Mouse (Mus musculus): Measurements from ENCODE around the gene Grasp.

Gene Grasp

DNA sequence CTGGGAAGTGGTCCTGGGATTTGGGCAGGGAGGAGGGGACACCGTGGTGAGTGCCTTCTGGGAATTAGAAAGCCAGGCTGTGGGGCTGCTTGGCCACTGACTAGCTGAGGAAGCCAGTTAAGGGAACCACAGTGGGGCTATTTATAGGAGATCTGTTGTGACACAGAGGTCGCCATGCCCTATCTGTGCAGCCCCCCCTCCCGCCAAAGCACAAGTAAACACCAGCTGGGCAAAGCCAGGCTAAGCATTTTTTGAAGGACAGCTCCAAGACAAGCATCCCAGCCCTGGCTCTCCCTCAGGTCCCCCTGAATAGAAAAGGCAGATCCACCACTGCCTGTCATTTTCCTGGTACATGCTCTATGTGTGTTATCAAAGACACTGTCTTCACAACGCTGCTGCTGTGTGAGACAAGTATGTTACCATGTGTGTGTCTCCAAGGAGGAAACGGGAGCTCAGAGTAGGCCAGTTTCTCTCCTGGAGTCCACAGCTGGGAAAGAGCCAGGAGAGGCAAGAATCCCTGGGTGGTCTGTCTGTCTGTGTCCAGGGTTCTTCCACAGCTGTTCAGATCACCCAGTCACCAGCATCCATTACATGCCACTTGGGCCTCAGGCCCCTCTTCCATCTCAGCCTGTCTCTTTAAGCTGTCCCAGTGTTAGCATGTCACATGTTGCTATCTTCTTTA lies 24.2 kb downstream of the Grasp start:
- no peak for DNase-seq

DNA sequence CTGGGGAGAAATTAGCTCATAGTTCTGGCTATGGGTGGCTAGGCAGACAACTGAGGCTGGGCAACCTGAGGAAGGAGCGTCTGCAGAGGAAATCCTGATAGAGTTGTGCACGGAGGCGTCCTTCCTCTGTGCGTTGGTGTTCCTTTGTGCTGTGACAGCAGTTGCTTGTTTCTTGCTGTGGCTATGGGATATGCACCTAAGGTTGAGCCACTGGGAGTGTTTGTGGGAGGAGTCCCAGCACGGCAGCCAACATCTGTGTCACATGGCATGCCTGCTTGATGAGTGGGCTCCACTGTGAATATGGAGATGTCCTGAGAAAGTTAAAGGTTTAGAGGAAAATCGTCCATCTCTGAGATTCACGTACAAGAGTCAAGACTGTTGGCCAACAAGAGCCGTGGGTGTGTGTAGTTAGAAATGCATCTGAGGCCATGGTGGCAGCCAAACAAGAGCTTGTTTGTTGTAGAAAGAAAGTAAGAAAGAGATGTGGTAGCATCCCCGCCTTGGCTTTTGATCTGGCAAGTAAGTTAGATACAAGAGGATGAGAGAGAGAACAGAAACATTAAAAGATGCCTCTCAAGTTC lies 26.3 kb downstream of the Grasp start:
- DNase-seq: no peak

DNA sequence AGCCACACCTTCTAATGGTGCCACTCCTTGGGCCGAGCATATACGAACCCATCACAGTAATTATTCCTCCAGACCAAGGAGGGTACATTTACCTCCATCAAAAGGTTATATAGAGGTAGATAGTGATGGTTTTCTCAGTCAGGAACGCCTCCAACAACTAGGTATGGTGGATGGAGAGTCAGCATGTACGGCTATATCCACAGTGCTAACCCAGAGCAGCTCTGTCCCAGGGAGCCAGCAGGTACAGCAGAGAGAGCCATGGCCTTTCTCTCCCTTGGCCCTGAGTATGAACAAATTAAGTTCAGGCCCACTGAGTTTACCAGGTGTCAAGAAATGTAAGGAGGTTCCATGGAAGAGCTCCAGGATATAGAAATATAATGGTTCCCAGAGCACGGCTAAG lies 27.9 kb downstream of the Grasp start:
- DNase-seq: no peak

DNA sequence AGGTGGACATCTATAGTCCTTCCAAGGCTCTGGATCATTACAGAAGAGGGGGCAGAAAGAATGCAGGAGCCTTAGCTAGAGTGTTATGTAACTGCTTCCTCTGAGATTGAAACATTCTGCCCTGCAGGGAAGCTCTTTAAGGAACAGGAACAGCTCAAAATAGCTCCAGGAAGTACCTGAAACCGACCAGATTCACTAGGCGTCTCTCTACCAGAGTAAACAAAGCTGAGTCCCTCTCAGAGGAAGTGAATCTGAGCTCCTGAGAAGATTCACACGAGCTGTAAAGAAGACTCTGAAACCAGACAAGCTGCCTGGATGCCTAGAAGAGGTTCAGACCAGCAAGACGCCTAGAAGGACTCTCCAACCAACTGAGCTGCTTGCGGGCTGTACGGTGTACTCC lies 28.6 kb downstream of the Grasp start:
- no peak for DNase-seq

DNA sequence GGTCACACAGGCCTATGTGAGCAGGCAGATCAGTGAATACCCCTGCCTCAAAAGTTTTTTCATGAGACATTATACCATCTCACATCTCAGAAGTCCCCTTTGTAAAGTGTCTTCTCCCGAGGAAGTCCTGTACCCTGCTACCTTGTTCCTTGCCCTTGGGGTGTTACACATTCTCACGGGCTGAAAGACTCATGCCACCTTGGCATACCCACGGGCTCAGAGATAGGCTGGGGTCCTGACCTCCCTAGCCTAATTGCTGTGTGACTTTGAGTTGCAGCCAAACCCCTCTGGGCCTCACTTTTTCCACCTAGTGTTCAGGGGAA lies 29.5 kb downstream of the Grasp start:
- DNase-seq: no peak

DNA sequence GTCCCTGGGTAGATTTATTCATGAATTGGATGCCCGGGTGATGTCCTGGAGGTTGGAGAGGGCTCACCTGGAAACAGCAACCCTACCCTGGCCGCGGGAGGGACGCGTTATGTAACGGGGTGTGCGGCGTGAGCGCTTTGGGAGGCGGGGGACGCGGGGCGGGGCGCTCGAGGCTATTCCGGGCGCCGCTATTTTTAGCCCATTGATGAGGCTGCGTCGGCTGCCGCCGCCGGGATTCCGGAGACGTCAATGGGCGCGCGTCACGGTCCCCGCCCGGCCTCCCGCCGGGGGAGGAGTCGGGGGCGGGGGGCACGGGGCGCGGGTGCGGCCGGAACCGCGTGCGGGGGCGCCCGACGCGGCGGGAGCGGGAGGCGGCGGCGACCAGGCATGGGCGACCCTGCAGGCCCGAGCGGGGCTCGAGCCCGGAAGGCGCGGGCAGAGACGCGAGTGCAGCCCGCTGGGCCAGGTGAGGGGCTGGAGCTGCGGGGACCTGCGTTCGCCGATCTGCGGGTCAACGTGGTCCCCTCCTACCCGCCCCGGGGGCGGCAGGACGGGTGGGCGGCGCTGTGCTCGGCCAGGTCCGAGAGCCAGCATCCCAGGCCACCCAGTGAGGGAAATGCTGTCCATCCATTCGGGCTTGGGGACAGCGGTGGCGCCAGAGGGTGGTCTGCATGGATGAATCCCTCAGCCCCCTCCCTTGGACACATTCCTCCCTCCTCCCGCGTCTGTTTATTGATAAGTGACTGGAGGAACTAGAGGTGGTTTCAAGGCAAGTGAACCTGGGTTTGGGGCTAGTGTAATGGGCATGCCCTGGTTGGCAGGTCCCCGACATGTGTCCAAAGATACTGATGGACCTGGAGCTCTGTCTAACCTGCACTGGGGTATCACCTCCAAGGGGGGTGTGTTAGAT lies 30.2 kb downstream of the Grasp start, which contains the start of gene Nr4a1:
Gene Nr4a1, plus strand, starts transcription at position 384 of the 910 bp plus-strand sequence.
- DNase-seq: peak; percentile 88 to 91

DNA sequence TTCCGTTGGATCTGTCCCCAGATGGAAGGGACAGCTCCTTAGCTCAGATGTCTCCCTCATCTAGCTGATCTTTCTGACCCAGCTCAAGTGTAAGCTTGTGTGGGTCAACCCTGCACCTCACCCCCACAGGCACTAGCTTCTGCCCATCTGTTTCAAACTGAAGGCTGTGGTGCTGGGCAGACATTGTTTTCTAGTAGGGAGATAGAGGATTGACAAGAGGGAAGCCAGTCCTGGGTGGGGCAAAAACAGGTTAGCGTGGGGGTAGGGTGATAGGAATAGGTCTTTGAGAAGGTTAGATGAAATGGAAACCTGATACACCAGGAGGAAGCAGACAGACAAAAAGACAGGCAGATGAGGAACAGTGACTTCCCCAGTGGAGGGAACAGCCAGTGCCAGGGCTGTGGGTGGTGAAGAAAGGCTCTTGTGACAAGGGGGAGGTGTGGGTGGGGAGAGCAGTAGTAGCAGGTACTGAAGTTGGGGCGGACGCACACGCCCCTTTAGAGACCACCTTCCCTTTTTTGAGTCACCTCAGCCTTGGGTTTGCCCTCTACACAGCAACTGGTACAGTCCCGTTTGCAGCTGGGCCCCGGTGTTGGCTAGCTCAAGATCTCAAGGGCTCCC lies 32.0 kb downstream of the Grasp start:
- DNase-seq: no peak

DNA sequence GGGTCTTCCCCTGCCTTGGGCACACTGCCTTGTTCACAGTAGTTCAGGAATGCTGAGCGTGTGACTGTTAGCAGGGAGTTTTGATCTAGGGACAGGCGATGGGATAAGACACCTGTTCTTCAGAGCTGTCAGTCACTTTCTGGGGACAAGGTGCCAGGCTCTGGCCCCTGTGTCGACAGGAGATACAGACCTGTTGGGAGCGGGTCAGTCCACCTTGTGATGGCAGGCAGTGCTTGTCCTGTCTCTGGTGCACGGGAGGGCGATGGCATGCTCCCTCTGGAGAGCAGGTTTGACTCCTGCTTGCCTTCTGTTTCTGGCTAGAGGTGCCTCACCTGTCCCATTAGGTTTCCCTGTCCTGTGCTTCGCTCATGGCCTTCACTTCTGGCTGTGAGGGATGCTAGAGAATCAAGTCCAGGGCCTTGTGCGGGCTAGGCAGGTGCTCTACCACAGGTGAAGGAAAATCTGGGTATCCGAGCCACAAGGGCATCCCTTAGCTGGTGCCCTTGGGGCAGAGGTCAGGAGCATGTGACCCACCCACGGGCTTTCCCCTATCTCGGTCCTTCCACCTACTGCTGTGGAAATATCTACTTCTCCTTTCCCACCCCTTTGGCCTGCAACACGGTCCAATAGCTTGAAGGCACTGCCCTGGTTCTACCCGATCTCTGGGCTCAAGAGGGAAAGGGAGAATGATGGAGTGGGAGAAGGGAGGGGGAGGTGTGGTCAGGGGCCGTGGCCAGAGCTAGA lies 32.6 kb downstream of the Grasp start:
- DNase-seq: no peak

DNA sequence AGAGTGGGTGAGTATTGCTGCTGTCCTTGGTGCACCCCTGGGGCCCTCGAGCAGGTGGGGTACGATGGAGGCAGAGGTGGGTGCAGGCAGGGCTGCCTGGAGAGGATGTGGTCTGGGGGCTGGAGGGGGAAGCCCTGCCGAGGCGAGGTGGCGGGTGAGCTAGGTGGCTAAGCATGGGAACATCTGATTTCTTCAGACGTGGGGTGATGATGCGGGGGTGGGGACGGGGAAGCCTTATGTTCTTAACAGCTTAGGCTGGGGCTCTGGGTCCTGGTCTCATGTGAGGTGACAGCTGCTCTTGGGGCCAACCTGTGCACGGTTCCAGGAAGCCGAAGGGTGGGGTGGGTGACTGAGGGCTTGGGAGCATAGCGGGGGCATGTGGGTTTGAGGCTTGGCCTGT lies 34.4 kb downstream of the Grasp start:
- DNase-seq: no peak

DNA sequence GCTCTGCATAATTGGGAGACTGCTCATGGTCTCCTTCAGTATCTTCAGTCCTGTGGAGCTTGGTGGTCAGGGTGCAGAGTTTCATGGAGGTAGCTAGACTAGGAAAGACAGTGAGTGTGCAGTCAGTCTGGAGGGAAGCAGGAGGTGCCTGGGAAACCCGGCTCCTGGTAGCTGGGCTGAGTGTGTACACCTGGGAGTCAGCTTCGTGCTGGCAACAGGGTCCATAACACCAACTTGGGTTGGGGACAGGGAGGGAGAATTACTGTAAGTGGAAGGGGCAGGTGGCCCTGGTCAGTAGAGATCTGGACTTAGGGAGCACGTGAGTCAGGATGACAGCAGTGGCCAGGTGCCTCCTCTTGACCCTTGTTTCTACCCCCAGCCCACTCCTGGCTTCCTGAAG lies 35.9 kb downstream of the Grasp start:
- no peak for DNase-seq

DNA sequence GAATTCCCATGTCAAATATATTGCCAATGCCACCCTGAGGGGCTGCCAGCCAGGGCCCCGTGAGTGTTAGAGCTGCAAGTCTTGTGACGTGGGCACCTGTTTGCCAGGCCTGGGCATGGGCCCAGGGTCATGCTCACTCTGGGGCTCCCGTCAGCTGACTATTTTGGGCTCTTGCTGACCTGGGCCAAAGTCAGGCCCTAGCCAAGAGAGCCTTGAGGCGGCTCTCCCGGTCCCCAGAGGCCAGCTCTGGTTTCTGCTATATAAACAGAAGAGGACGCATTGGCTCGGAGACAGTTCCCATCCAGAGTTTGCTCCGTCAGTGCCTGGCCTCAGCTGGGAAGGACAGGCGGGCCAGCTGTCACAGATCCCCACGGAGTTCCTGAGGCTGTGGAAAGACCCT lies 36.4 kb downstream of the Grasp start:
- peak; percentile 42 to 55 for DNase-seq

DNA sequence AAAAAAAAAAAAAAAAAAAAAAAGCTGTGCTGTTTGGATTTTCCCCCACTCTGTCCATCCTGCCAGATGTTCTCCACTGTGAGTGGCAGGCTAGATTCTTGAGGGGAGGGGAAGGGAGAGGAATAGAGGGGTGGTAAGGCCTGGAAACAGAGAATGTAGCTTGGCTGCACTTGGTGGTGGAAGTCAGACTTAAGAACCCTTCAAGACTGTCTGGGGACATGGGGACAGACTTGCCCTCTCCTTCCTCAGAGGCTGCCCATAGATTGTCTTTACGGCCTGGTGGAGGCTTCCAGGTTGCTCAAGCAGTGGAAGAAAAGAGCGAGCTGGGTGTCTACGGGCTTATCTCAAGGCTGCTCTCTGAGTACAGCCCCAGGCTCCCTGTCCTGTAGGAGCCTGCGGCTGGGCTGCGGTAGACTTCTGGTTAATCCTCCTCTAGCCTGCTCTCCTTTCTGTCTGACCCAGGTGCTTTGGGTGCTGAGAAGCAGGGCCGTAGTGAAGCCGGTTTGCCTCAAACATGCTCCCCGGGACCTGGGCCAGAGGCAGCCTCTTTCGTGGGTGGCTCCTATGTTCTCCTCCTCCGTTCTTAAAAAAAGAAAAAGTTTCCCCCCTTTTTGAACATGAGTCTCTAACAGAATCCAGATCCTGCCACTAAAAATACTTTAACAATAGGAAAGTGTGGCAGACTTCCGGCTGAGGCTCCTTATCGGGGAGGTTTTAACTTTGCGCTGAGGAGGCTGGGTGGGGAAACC lies 37.1 kb downstream of the Grasp start:
- DNase-seq: no peak

DNA sequence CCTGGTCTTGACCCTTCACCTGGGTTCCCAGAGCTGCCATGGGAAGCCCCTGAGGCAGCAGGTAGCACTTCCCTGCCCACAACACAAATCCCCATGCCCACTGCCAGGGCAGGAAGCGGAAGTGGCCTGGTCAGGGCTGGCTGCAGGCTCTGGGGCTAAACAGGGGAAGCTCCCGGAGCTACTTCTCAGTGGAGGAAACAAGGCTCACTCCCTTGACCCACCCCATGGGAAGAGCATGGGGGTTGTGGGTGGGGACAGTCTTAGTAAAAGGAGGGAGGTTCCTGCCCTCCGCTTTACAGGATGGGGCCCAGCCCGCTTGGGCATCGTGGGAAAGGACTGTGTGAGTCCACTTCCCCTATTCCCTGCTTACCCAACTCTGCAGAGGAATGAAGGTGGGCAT lies 38.5 kb downstream of the Grasp start:
- DNase-seq: no peak

DNA sequence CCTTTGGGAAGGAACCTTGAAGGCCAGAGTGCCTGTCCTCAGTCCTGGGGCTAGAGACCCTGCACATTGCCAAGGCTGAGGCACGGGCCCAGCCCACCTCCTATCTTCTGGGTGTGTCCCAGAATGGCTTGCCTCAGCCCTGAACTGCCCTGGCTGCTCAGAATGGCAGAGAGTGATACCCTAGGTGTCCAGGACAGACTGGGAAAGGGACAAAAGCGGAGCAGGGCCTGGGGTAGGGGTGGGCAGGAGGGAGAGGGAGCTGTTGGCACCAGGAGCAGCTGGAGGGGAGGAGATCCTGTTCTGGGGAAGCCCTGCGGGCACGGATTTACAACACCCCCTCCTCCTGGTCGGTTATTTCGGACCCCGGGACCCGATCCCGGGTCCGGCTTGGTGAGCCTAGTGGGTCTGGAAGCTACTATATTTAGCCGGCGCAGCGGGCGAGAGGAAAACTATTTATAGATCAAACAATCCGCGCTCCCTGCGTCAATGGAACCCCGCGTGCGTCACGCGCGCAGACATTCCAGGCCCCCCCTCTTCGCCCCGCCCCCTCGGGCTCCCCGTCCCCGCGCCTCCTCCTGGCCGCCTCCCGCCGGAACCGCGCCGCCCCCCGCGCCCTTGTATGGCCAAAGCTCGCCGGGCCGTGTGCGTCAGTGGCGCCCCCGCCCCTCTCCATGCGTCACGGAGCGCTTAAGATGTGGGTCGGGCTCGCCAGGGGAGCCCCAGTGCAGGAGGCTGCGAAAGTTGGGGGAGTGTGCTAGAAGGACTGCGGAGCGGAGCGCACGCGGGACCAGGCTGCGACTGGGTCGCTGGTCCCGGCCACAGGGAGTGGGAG lies 42.4 kb downstream of the Grasp start:
- DNase-seq: peak; percentile 87 to 95

DNA sequence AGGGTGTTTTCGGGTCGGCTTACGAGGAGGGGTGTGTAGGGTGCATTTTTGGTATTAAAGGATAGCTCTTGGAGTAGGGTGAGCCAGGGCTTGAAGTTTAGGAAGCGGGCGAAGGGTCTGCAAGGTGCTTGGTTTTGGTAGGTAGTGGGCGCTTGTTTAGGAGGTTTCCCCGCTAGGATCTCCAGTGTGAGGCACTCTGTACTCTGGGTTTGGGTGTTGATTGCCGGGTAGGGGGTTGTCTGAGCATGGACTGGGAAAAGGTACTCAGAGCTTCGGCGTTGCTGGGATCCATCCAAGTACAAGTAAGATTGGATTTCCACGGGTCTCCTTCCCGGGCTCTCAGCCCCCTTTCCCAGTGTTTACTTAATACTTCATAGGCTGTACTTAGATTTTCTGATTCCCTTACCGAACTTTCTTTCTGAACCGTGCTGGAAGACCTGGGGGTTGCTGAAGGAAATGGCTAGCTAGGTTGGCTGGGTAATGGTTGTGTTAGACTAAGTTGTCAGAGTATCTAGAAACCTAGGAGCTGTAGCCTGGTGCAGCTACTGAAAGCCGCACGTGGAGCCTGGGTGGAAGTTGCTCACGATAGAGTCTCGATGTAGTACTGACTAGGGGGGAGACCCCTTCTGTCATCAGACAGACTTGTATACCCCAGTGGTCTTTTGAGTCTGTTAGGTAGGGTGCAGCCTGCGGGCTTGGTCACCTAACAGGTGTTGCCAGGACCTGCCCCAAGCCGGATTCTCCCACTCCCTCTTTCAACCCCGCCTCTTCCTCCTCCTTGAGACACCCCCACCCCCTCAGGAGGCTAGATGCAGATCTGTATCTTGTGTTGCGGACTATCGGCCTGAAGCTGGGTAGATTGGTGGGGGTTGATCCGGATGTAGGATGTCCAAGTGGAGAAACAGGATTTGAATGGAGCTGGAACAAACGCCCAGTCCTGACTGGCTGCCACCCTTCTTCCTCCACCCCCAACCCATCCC lies 43.4 kb downstream of the Grasp start:
- no peak for DNase-seq

DNA sequence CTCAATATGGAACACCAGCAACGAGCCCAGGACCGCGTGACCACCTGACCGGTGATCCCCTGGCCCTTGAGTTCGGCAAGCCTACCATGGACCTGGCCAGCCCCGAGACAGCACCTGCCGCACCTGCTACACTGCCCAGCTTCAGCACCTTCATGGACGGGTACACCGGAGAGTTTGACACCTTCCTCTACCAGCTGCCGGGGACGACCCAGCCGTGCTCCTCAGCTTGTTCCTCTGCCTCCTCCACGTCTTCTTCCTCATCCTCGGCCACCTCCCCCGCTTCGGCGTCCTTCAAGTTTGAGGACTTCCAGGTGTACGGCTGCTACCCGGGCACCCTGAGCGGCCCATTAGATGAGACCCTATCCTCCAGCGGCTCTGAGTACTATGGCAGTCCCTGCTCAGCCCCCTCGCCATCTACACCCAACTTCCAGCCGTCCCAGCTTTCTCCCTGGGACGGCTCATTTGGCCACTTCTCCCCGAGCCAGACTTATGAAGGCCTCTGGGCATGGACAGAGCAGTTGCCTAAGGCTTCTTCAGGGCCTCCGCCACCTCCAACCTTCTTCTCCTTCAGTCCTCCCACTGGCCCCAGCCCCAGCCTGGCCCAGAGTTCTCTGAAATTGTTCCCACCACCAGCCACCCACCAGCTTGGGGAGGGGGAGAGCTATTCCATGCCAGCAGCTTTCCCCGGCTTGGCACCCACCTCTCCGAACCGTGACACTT lies 46.3 kb downstream of the Grasp start:
- no peak for DNase-seq

DNA sequence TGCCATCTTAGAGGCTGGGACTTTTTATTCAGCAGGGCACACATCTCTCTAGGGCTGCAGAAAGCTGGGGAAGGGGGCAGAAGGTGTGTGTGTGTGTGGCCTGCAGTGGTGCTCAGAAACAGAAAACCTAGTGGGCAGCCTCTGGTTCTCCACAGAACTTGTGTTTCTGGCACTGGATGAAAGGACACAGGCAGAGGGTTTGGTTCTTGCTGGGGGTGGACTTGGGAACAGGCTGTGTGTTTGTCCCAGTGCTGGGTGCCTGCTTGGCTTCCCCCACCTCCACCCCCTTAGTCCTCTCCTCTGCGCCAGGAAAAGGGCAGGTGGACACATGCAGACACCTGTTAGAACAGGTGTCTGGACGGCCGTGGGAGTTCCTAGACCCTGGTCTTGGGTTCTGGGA lies 47.1 kb downstream of the Grasp start:
- DNase-seq: no peak

DNA sequence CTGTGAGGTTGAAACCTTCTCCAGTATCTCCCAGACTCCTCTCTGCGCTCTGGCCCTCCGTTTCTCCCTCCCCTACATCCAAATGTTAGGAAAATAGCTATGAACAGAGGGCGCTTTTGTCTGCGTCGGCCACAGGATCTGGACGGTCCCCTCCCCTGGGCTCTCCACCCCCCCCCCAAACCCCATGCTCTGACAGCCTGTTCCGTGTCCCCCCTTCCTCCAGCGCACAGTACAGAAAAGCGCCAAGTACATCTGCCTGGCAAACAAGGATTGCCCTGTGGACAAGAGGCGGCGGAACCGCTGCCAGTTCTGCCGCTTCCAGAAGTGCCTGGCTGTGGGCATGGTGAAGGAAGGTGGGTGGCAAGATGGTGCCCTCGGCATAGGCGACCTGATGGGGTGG lies 47.5 kb downstream of the Grasp start:
- DNase-seq: no peak

DNA sequence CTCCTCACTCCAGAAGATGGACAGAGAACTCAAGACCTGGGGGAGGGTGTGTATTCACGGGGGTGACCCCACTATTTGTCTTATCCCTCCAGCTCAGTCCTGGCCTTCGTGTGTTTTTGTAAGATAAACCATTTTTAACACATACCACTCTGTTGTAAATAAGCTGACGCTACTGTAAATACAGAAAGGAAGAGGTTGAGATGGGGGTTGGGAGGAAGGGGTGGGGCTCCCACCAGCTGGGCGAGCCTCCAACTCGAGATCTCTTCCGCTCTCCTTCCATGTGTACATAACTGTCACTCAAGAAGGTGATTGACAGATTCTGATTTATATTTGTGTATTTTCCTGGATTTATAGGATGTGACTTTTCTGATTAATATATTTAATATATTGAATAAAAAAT lies 50.4 kb downstream of the Grasp start:
- DNase-seq: no peak
